Mouse (Mus musculus) midbrain, embryonic 14.5 days (tissue): Measurements from ENCODE around the gene Tgif1. TPM values are rescaled to one million over a fixed set of nuclear protein-coding genes. Genes with fewer than 3 reads are reported as not detected.

Experiments used
- ATAC-seq: fragments of 200-750 bp; cut with Nextera tagmentation; 2 replicates; pipeline ENCODE4 v1.8.0; 2017; ENCODE audit warnings: moderate number of reproducible peaks, moderate library complexity; ENCODE audit not compliant: low FRiP score, low TSS enrichment
- DNase-seq: peaks from one replicate; pipeline ENCODE4 v3.0.0-alpha.2; 2015
- H3K27ac ChIP-seq: fragments of 300-500 bp; sonication (generic); replicated peaks from 2 replicates; pipeline ENCODE4 v1.5.1; 2014; ENCODE audit warnings: mild to moderate bottlenecking, low read depth, low read length, moderate library complexity
- H3K27me3 ChIP-seq: fragments of 300-500 bp; sonication (generic); 2 replicates; pipeline ENCODE4 v1.6.1; 2014; ENCODE audit warnings: low read length, control low read depth, mixed read lengths; ENCODE audit not compliant: control insufficient read depth, insufficient read depth
- H3K36me3 ChIP-seq: fragments of 300-500 bp; sonication (generic); 2 replicates; pipeline ENCODE4 v1.6.1; 2014; ENCODE audit warnings: low read length, control low read depth; ENCODE audit not compliant: control insufficient read depth, insufficient read depth
- H3K4me1 ChIP-seq: fragments of 300-500 bp; sonication (generic); 2 replicates; pipeline ENCODE4 v1.6.1; 2014; ENCODE audit warnings: mild to moderate bottlenecking, antibody characterized with exemption, low read length, control low read depth; ENCODE audit not compliant: control insufficient read depth, insufficient read depth
- H3K4me2 ChIP-seq: fragments of 300-500 bp; sonication (generic); 2 replicates; pipeline ENCODE4 v1.6.1; 2014; ENCODE audit warnings: mild to moderate bottlenecking, low read length, moderate library complexity
- H3K4me3 ChIP-seq: fragments of 300-500 bp; sonication (generic); replicated peaks from 2 replicates; pipeline ENCODE4 v1.5.1; 2014; ENCODE audit warnings: low read depth, low read length
- H3K9ac ChIP-seq: fragments of 300-500 bp; sonication (generic); replicated peaks from 2 replicates; pipeline ENCODE4 v1.6.1; 2014; ENCODE audit warnings: mild to moderate bottlenecking, low read length, moderate library complexity
- H3K9me3 ChIP-seq: fragments of 300-500 bp; sonication (generic); 2 replicates; pipeline ENCODE4 v1.6.1; 2016; ENCODE audit warnings: low read length, control low read depth, mixed read lengths; ENCODE audit not compliant: control insufficient read depth
- whole genome bisulfite sequencing: fragments of 180-500 bp; shearing (Covaris S2); extraction: QIAGEN DNeasy Blood & Tissue Kit; methylation state at CpG from one replicate; pipeline ENCODE4 v1.1.7; 2014; 5-methylcytosine and 5-hydroxymethylcytosine counted together
- polyA plus RNA-seq: library from polyadenylated mRNA; unstranded; fragments of >200 nt; fragmentation: Nextera tagmentation; extraction: Ambion mirVana; gene quantifications from 2 replicates; pipeline ENCODE4 v1.2.1, GENCODE M21; 2014

Tgif1 gene
- polyA plus RNA-seq, 1 experiment from 2014 or later = 16.5 TPM

GRCm38 (mm10) chr17:70856871-70857415 is 3.6 kb upstream of the Tgif1 start:
- Histone ChIP-seq H3K4me2 (no peak overlapping the region), H3K4me1 (peaks cover 7% of the 10 kb centered on the region), H3K27me3 (no peaks in the 10 kb centered on the region), H3K27ac (no peak overlapping the region), H3K9ac (no peak overlapping the region), H3K9me3 (no peaks in the 10 kb centered on the region), H3K4me3 (no peak overlapping the region), H3K36me3 (no peaks in the 10 kb centered on the region)
- ATAC-seq = no peak
- WGBS = 68% methylated on average over 12 of the region's 12 CpGs
- DNase-seq = peak; percentile 59

DNA sequence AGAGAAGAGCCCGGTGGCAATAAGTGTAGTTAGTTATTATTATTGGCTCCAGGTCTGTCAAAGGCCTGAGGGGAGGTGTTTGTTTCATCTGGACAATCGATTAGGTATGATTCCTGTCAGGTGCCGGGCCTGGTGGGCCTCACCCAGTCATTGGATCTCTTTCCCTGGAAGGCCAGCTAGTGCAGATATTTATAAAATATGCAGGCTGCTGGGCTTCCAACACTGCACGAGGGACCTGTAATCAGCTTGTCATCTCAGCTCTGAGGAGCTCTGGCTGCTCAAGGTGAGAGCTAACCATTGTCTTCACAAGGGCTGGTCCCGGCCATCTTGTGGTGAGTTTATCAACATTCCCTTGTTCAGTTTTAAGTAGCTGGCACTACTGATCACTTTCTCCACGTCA is 675 bp upstream of the Tgif1 start:
- Histone ChIP-seq H3K9me3 (no peaks in the 10 kb centered on the region), H3K4me2 (peak overlapping the region; percentile 97), H3K27ac (no peak overlapping the region), H3K4me1 (peaks cover 32% of the 10 kb centered on the region), H3K9ac (no peak overlapping the region), H3K27me3 (peaks cover 11% of the 10 kb centered on the region; the same call in 1 of the 2 replicates), H3K36me3 (no peaks in the 10 kb centered on the region), H3K4me3 (peak overlapping the region; percentile 53; the same call in 1 of the 2 replicates)
- no peak for ATAC-seq
- DNase-seq = no peak
- 25% methylated on average over 6 of the region's 6 CpGs for WGBS

DNA sequence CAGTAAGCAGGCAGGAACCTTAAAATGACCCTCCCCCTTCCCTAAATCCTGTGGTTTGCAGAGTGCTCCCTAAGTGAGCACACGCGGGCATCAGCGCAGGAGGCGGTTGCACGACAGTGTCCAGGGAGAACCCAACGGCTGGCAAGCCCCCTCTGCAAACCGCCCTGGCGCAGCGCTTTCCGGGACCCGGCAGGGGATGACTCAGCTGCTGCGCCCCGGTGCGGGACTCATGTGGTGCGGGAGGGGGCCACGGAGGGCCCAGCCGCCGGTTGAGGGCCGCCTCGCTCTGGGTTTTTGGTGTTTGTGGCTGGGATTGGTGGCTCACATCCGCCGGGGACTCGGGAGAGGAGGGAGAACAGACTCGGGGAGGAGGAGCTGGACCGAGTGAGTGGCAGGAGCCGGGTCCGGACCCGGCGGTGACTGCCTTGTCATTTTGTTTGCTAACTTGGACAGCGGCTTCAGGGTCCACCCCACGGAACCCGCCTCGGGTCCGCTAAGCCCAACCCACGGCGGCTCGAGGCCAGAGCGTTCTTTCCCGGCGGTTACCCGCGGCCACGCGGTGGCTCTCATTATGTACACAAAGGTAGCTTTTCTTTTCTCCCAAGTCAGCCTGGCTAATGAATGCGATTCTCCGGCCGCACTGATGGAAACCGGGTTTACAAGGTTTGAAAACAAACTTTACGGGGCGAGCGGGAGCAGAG is 510 bp downstream of the Tgif1 start:
- H3K4me1 ChIP-seq = peaks cover 39% of the 10 kb centered on the region
- ATAC-seq = peak; percentile 62

DNA sequence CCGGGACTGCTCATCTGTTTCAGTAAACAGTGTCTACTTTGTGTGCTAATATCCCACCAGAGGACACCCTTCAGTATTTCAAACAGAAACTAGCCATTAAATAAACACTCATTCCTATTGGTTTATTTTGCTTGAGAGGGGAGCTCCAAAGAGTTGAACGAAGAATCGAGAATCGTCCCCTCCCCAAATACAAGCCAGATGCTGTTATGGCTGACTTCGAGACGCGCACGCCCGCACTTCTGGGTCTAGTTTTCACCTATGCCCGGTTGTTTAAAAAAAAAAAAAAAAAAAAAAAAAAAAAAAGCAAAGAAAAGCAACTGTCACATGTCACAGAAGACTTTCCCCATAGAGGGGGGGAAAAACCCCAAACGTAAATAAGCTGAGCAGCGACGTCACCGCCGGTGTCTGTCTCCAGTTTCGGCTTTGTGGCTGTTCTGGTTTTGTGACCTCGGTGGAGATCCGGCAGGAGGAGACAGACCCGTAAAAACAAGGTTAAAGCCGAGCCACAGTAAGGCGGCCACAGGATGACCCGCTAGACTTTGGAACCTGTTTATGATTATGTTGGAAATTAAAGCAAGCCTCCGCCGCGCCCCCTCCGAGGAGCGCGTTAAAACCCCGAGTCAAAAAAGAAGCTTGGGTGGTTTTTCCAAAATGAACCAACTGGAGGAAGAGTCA is 1.2 kb downstream of the Tgif1 start:
- Histone ChIP-seq H3K27ac (peak overlapping the region; percentile 84), H3K4me2 (peak overlapping the region; percentile 97), H3K36me3 (no peaks in the 10 kb centered on the region), H3K9me3 (no peaks in the 10 kb centered on the region), H3K4me3 (peak overlapping the region; percentile 53), H3K4me1 (peaks cover 39% of the 10 kb centered on the region), H3K9ac (peak overlapping the region; percentile 55), H3K27me3 (peaks cover 11% of the 10 kb centered on the region; the same call in 1 of the 2 replicates)
- no peak for ATAC-seq
- peak; percentile 65 for DNase-seq
- WGBS = under 1% methylated on average over 29 of the region's 29 CpGs

More for the DNA sequence above, 510 bp downstream of the Tgif1 start:
- peak overlapping the region; percentile 97 for H3K4me2 ChIP-seq
- under 1% methylated on average over 51 of the region's 51 CpGs for WGBS
- peaks cover 11% of the 10 kb centered on the region; the same call in 1 of the 2 replicates for H3K27me3 ChIP-seq
- DNase-seq = peak; percentile 76
- no peaks in the 10 kb centered on the region for H3K36me3 ChIP-seq
- peak overlapping the region; percentile 81 for H3K27ac ChIP-seq
- H3K4me3 ChIP-seq = peak overlapping the region; percentile 53
- H3K9me3 ChIP-seq = no peaks in the 10 kb centered on the region
- peak overlapping the region; percentile 55 for H3K9ac ChIP-seq

DNA sequence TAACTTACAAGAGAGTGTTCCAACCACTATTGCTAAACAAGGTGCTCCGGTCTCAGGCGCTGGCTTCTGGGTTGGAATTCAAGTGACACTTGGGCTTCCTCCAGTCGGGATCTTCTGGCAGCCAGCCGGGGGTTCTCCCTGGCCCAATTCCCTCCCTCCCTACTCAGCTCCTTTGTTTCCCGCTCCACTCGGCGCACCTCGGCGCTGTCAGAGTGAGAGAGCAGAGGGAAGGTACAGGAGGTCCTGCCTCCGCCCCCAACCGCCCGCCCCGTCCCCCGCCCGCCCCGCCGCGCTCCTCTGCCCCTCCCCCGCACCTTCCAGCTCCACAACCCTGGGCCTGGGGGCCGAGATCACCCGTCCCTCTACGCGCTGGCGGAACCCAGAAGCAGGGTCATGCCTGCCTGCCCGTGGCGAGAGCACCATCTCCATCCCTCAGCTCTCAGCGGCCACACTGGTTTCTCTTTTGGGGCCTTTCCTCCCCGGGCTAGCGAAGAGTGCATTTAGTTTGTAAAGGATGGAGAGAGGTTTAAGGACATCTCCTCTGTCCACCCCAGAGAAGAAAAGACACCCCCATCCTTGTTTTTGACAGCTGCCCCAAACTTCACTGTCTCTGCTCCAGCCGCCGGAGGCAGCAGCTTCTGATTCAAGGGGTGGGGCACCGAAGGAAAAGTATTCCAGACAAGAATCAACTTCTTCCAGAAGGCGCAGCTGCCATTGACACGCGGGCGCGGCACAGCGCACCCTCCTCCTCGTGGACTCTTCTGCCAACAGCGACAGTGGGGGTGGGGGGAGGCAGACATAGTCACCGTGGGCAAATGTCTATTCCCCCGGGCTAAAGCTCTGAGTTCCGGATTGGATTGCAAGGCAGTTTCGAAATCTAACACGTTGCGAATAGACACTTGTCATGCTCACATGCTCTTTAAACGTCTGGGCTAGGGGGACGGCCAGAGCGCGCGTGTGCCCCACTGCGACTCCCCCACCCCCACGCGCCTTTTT is 2.1 kb downstream of the Tgif1 start:
- Histone ChIP-seq H3K4me1 (peaks cover 39% of the 10 kb centered on the region), H3K9me3 (no peaks in the 10 kb centered on the region), H3K4me3 (peak overlapping the region; percentile 53), H3K27ac (peak overlapping the region; percentile 84), H3K4me2 (peak overlapping the region; percentile 97), H3K36me3 (no peaks in the 10 kb centered on the region), H3K27me3 (peaks cover 11% of the 10 kb centered on the region; the same call in 1 of the 2 replicates), H3K9ac (peak overlapping the region; percentile 50)
- WGBS = under 1% methylated on average over 54 of the region's 54 CpGs
- ATAC-seq = peak; percentile 62
- peak; percentile 67 for DNase-seq

DNA sequence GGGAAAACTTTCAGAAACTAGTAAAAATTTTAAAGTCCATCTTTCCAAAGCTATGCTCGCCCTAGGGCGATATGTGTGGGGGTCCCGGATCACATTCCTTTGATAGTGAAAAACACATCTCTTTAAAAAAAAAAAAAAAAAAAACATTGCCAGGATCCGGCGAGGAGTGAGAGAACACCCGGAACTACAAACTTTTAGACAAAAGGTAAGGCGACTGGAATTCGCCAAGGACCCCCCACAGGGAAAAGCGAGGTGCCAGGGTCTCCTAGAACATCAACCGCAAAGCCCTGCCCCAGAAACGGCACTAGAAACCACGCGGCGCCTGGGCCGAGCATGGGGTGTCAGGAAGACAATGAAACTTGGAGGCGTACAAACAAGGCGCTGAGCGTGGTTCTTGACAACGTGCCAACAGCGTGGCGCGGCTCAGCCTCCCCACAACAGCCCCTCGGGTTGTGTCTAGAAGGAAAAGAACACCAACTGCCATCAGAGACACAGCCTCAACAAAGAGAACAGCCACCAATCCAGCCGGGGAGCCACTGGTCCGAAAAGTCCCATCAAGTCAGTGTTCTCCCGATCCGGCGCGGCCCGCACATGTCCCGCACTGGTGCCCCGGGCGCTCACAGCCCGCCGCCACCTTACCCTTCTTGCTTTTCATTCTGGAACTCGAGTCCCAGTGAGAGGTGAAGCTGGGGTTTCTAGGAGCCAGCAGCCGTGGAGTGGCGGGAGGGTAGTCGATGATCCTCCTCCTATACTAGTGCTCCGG is 2.9 kb downstream of the Tgif1 start:
- Histone ChIP-seq H3K4me2 (peak overlapping the region; percentile 97), H3K27me3 (peaks cover 11% of the 10 kb centered on the region; the same call in 1 of the 2 replicates), H3K36me3 (no peaks in the 10 kb centered on the region), H3K9ac (peak overlapping the region; percentile 50), H3K4me3 (peak overlapping the region; percentile 53), H3K4me1 (peaks cover 39% of the 10 kb centered on the region), H3K9me3 (no peaks in the 10 kb centered on the region), H3K27ac (peak overlapping the region; percentile 84)
- under 1% methylated on average over 40 of the region's 40 CpGs for WGBS
- ATAC-seq = peak; percentile 22
- DNase-seq = peak; percentile 79

- H3K27ac ChIP-seq = peak overlapping the region; percentile 66
- H3K9me3 ChIP-seq = no peaks in the 10 kb centered on the region
- WGBS = under 1% methylated on average over 33 of the region's 33 CpGs
- peaks cover 11% of the 10 kb centered on the region; the same call in 1 of the 2 replicates for H3K27me3 ChIP-seq
- peak overlapping the region; percentile 46 for H3K9ac ChIP-seq
- no peak for ATAC-seq
- peak; percentile 85 for DNase-seq
- H3K4me2 ChIP-seq = peak overlapping the region; percentile 97
- H3K4me1 ChIP-seq = peaks cover 39% of the 10 kb centered on the region
- H3K4me3 ChIP-seq = peak overlapping the region; percentile 53
- H3K36me3 ChIP-seq = no peaks in the 10 kb centered on the region
Measured at GRCm38 (mm10) chr17:70849399-70850232, 3.7 kb downstream of the Tgif1 start.
